Mouse (Mus musculus) brain, embryonic 14.5 days (tissue): ENCODE measurements around the gene Hamp.
"Not testable (repeated sequence)": the region's sequence is repeated elsewhere in the genome, so short reads cannot be mapped to it uniquely, and the experiment has no call there.

ENCODE experiments used
- CTCF ChIP-seq: fragments of 200-500 bp; IDR thresholded peaks from 2 replicates; pipeline ENCODE4 v1.5.1; 2012; ENCODE audit warnings: inconsistent platforms, mild to moderate bottlenecking, moderate library complexity, borderline replicate concordance; ENCODE audit not compliant: insufficient read depth, insufficient read length; ENCODE audit errors: extremely low read depth
- POLR2A ChIP-seq: fragments of 200-500 bp; IDR thresholded peaks from 2 replicates; pipeline ENCODE4 v1.6.1; 2012; ENCODE audit warnings: mild to moderate bottlenecking, inconsistent platforms, borderline replicate concordance; ENCODE audit not compliant: poor library complexity, insufficient read depth, insufficient read length, severe bottlenecking; ENCODE audit errors: extremely low read depth

- not testable (repeated sequence) for TF ChIP-seq CTCF, POLR2A
Observed at GRCm38 (mm10) chr7:30942365-30942764, 1.5 kb downstream of the Hamp start.
